In the genomic region with DNA sequence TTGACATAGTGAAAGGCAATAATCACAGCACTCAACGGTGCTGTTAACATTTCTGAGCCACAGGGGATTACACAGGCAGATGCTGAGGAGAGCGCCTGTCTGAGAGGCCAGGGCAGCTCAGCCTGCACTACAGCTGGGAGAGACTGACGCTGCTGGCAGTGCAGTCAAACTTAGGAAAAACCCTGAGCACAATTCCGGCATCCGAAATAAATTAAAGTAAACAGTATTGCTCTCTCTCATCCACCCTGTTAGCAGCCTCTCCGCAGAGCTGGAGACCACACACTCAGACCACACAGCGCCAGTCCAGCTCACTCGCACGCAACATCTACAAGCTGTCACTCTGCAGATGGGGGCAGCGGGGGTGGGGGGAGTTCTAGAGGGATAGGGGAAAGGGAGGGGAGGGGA, we compare ENCODE assay signal across 9 mouse cellular contexts. TPM values are rescaled to one million over a fixed set of nuclear protein-coding genes. Genes with fewer than 3 reads are reported as not detected.
A peak's percentile ranks its signal among the peaks of the same experiment; 100 is the strongest.
DNase-seq lines count a peak whose midpoint lies in the region; ATAC-seq lines count a peak whose summit lies in the region.
"Had no signal": no experiment of that assay in that cellular context is flagged by ENCODE, and none has a peak within 500 bp of the region (broad histone marks: within the 10 kb centered on the region; RNA-seq: fewer than 3 reads in every experiment).

No protein-coding gene starts in this region.

- H3K4me2 ChIP-seq in forebrain, embryonic 16.5 days (ENCODE audit: low read length) = peak overlapping the region; percentile 27; the same call in 1 of the 2 replicates

- H3K4me1 ChIP-seq in forebrain, embryonic 16.5 days (replicated peaks; ENCODE audit: control insufficient read depth, insufficient read depth, low read length) = peaks cover 9% of the 10 kb centered on the region

- no peaks in the 10 kb centered on the region for H3K27me3 ChIP-seq in forebrain, embryonic 16.5 days (replicated peaks; ENCODE audit: control insufficient read depth, insufficient read depth, low read length)

- ATAC-seq in forebrain, embryonic 16.5 days = peak; percentile 73

- no peak overlapping the region for H3K27ac ChIP-seq in forebrain, embryonic 16.5 days (ENCODE audit: low read length)

- H3K9me3 ChIP-seq in forebrain, embryonic 16.5 days (ENCODE audit: control insufficient read depth, low read length) = no peaks in the 10 kb centered on the region

- no peaks in the 10 kb centered on the region for H3K36me3 ChIP-seq in forebrain, embryonic 16.5 days (ENCODE audit: control insufficient read depth, insufficient read depth)

- H3K9ac ChIP-seq in forebrain, embryonic 16.5 days (replicated peaks; ENCODE audit: low read depth, low read length) = no peak overlapping the region

- WGBS in forebrain, embryonic 16.5 days = 15% methylated on average over 10 of the region's 10 CpGs

- no peak overlapping the region for H3K4me3 ChIP-seq in forebrain, embryonic 16.5 days (replicated peaks; ENCODE audit: low read length)

- DNase-seq in heart, adult 11 months = peak; percentile 89
- no peak for DNase-seq in heart, adult 8-10 months (ENCODE audit: low spot score)
- DNase-seq in MN1 (ENCODE audit: low spot score) = peak; percentile 13
- DNase-seq in mesoderm, embryonic 11.5 days (ENCODE audit: low read depth, low spot score) = peak; percentile 73
- DNase-seq in B cell, adult 2 months = no peak
- no peak for DNase-seq in gastrocnemius, adult 18-20 months (ENCODE audit: low spot score)
- no peak for DNase-seq in cerebellum, adult 18-20 months

RNA-seq across cellular contexts. Expression of a gene that starts 7.4 kb away (rescaled TPM):
- total RNA-seq in heart, adult 8-10 months (2022) = 10 to 100 TPM; 13.1 to 17.2 (median 15.6) TPM
- 63.0 and 64.5 TPM in 2 replicates for polyA plus RNA-seq in forebrain, embryonic 16.5 days (2015; fragmentation: Nextera tagmentation; extraction: Ambion mirVana)
- total RNA-seq in gastrocnemius, adult 18-20 months (2021) = 10 to 100 TPM; 12.5 to 13.3 TPM

RNA-seq across cellular contexts. Expression of a gene that starts 7.5 kb away (rescaled TPM):
- not detected for total RNA-seq in heart, adult 8-10 months (2022)
- 0.15 TPM in 1 of 2 replicates, not detected in the other for polyA plus RNA-seq in forebrain, embryonic 16.5 days (2015; fragmentation: Nextera tagmentation; extraction: Ambion mirVana)
- not detected for total RNA-seq in gastrocnemius, adult 18-20 months (2021)
- total RNA-seq: heart, postnatal 10 days had no signal

RNA-seq across cellular contexts. Expression of a gene that starts 18.9 kb away (rescaled TPM):
- total RNA-seq in heart, adult 8-10 months (2022) = under 1 TPM in 3 of 4 experiments, not detected in 1; 0.28 to 0.55 (median 0.35) TPM
- polyA plus RNA-seq in forebrain, embryonic 16.5 days (2015; fragmentation: Nextera tagmentation; extraction: Ambion mirVana) = not detected in 2 replicates
- total RNA-seq in gastrocnemius, adult 18-20 months (2021) = not detected

Comparison
In these comparisons a context has a peak if more than half of its experiments do, and no peak if none do; other contexts are left out.
1. DNase-seq: peak in heart, adult 11 months (single experiment), MN1 (single experiment) and mesoderm, embryonic 11.5 days (single experiment); none in heart, adult 8-10 months (single experiment), B cell, adult 2 months (0 of 2), gastrocnemius, adult 18-20 months (single experiment) and cerebellum, adult 18-20 months (0 of 2).